Mouse (Mus musculus): ENCODE measurements at regions not wholly inside any gene's neighbourhood (a gene's known extent, or its start where the extent isn't known, plus 50 kb on each side); places are given as distances from the start of the nearest gene placed in this dataset.

DNA sequence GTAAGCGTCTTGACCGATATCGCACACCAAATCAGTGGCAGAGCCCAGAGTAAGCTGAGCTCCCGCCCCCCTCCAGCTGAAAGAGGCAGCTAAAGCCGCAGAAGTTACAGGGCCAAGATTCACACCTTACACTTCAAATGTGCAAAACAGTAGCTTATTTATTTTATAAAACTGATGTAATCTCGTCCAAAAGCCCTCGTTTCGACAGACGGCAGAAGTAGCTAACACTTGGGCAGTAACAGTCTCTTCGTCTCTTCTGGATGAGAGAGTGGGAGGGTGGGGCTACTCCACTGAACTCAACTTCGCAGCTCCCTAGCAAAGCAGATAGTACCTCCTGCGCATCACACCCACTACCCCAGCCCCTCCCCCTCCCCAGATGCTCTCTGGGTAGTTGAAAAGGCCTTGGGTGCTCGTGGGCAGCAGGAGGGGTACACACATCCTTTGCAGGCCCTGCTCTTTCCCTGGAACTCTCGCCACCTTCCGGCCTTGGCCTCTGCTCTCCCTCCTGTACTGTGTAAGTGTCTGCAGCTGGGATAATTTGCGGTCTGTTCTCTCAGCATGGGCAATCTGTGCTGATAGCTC, 201.5 kb downstream of the Msrb3 start:
- H3K4me3 ChIP-seq (replicated peaks in 1 of 3; ENCODE audit: low read depth in 2 of 3, low read length in 2 of 3, poor library complexity in 1 of 3) = no peak overlapping the region
- no peak overlapping the region for H3K4me2 ChIP-seq (ENCODE audit: insufficient read depth, low read depth, poor library complexity, severe bottlenecking)
- peaks cover 70% of the 10 kb centered on the region for H3K9me3 ChIP-seq (replicated peaks; ENCODE audit: low read length)
- no peak for DNase-seq (ENCODE audit: extremely low read depth)
- H3K36me3 ChIP-seq (replicated peaks in 1 of 2; ENCODE audit: control insufficient read depth in 1 of 2, insufficient read depth in 1 of 2, low read length in 1 of 2) = no peaks in the 10 kb centered on the region
- no peak overlapping the region for H3K27ac ChIP-seq (ENCODE audit: insufficient read depth, low read depth)
- H3K9ac ChIP-seq (ENCODE audit: insufficient read depth, low read depth) = no peak overlapping the region
- dilution Hi-C loops (cut with MboI; ENCODE audit: extremely low pct_ligation_motif_present, extremely low pct_unique_long_range_greater_than_20kb, low sequenced_read_pairs) (no loop called here), in situ Hi-C loops (cut with MboI; ENCODE audit: low pct_ligation_motif_present, low pct_unique_long_range_greater_than_20kb, low sequenced_read_pairs) (no loop called here)
- TF ChIP-seq ZC3H11A (IDR thresholded peaks at IDR 0.05; ENCODE audit: low read depth, low read length) = no peak
- TF ChIP-seq E2F4 (IDR thresholded peaks at IDR 0.05; ENCODE audit: insufficient replicate concordance, low read depth, low read length) = no peak
- TF ChIP-seq ELF1 (IDR thresholded peaks at IDR 0.05; ENCODE audit: low read depth, low read length) = no peak
- no peak for TF ChIP-seq SIN3A (IDR thresholded peaks at IDR 0.05; ENCODE audit: low read length)
- no peak for TF ChIP-seq USF2 (conservative IDR thresholded peaks at IDR 0.05; ENCODE audit: low read depth, low read length)
- TF ChIP-seq MYC (IDR thresholded peaks at IDR 0.05; ENCODE audit: low read depth, low read length) = no peak
- TF ChIP-seq TBP (conservative IDR thresholded peaks at IDR 0.05; ENCODE audit: low read depth, low read length) = no peak
- no peak for TF ChIP-seq BHLHE40 (IDR thresholded peaks at IDR 0.05; ENCODE audit: low read depth, low read length)
- TF ChIP-seq ZKSCAN1 (IDR thresholded peaks at IDR 0.05; ENCODE audit: borderline replicate concordance, low read depth, low read length) = no peak
- TF ChIP-seq IRF4 (IDR thresholded peaks at IDR 0.05; ENCODE audit: low read depth, low read length) = no peak
- TF ChIP-seq RCOR1 (conservative IDR thresholded peaks at IDR 0.05; ENCODE audit: low read depth, low read length) = no peak
- H3K4me1 ChIP-seq (ENCODE audit: control insufficient read depth in 1 of 2, insufficient read depth in 2 of 2) = no peaks in the 10 kb centered on the region
- H3K79me2 ChIP-seq (replicated peaks; ENCODE audit: control insufficient read depth, extremely low read depth, insufficient read depth, poor library complexity, severe bottlenecking) = no peaks in the 10 kb centered on the region
- H3K27me3 ChIP-seq (replicated peaks) = no peaks in the 10 kb centered on the region

DNA sequence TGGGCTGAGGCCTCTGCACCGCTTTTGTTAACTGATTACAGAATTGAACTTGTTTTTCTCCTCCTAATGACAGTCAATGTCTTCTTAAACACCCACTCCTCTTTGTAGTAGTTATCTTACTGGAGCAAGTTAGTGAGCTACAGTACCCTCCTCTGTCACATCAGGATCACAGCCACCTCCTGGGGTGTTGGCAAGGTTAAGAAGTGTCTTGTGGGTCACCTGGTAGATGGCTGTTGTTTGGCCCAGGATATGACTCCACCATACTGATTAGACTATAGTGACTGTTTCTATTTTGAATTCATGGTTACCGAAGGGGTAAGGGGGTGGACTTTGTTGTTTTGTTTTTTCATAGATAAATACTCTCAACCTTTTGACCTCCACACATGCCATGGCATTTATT, 202.4 kb downstream of the Msrb3 start:
- dilution Hi-C loops (cut with MboI; ENCODE audit: extremely low pct_ligation_motif_present, extremely low pct_unique_long_range_greater_than_20kb, low sequenced_read_pairs) (no loop called here), in situ Hi-C loops (cut with MboI; ENCODE audit: low pct_ligation_motif_present, low pct_unique_long_range_greater_than_20kb, low sequenced_read_pairs) (no loop called here)
- no peak overlapping the region for H3K4me2 ChIP-seq (ENCODE audit: insufficient read depth, low read depth, poor library complexity, severe bottlenecking)
- no peak overlapping the region for H3K9ac ChIP-seq (ENCODE audit: insufficient read depth, low read depth)
- peaks cover 72% of the 10 kb centered on the region for H3K9me3 ChIP-seq (replicated peaks; ENCODE audit: low read length)
- no peaks in the 10 kb centered on the region for H3K4me1 ChIP-seq (ENCODE audit: control insufficient read depth in 1 of 2, insufficient read depth in 2 of 2)
- no peak overlapping the region for H3K27ac ChIP-seq (ENCODE audit: insufficient read depth, low read depth)
- no peak overlapping the region for H3K4me3 ChIP-seq (replicated peaks in 1 of 3; ENCODE audit: low read depth in 2 of 3, low read length in 2 of 3, poor library complexity in 1 of 3)
- H3K36me3 ChIP-seq (replicated peaks in 1 of 2; ENCODE audit: control insufficient read depth in 1 of 2, insufficient read depth in 1 of 2, low read length in 1 of 2) = no peaks in the 10 kb centered on the region
- DNase-seq (ENCODE audit: extremely low read depth) = no peak
- no peaks in the 10 kb centered on the region for H3K27me3 ChIP-seq (replicated peaks)
- no peak for TF ChIP-seq IRF4 (IDR thresholded peaks at IDR 0.05; ENCODE audit: low read depth, low read length)
- no peak for TF ChIP-seq MXI1 (IDR thresholded peaks at IDR 0.05; ENCODE audit: low read depth, low read length)
- no peak for TF ChIP-seq MYC (IDR thresholded peaks at IDR 0.05; ENCODE audit: low read depth, low read length)
- no peak for TF ChIP-seq E2F4 (IDR thresholded peaks at IDR 0.05; ENCODE audit: insufficient replicate concordance, low read depth, low read length)
- TF ChIP-seq TBP (conservative IDR thresholded peaks at IDR 0.05; ENCODE audit: low read depth, low read length) = no peak
- no peak for TF ChIP-seq PAX5 (IDR thresholded peaks at IDR 0.05; ENCODE audit: low read length)
- no peak for TF ChIP-seq NELFE (IDR thresholded peaks at IDR 0.05; ENCODE audit: low read depth, low read length)
- TF ChIP-seq HCFC1 (IDR thresholded peaks at IDR 0.05; ENCODE audit: low read depth, low read length) = no peak
- no peak for TF ChIP-seq ZKSCAN1 (IDR thresholded peaks at IDR 0.05; ENCODE audit: borderline replicate concordance, low read depth, low read length)
- no peak for TF ChIP-seq ZNF384 (IDR thresholded peaks at IDR 0.05; ENCODE audit: low read depth, low read length)
- no peak for TF ChIP-seq SMC3 (IDR thresholded peaks at IDR 0.05; ENCODE audit: low read depth, low read length)
- TF ChIP-seq USF1 (IDR thresholded peaks at IDR 0.05; ENCODE audit: low read depth, low read length) = no peak
- no peak for TF ChIP-seq ELF1 (IDR thresholded peaks at IDR 0.05; ENCODE audit: low read depth, low read length)
- TF ChIP-seq JUN (IDR thresholded peaks at IDR 0.05; ENCODE audit: insufficient read depth, low read depth, low read length) = no peak
- no peak for TF ChIP-seq POLR2AphosphoS2 (IDR thresholded peaks at IDR 0.05; ENCODE audit: low read depth, low read length)
- no peak for TF ChIP-seq JUND (conservative IDR thresholded peaks at IDR 0.05; ENCODE audit: low read depth, low read length)
- no peak for TF ChIP-seq MAFK (IDR thresholded peaks at IDR 0.05; ENCODE audit: insufficient replicate concordance, low read length)
- TF ChIP-seq BHLHE40 (IDR thresholded peaks at IDR 0.05; ENCODE audit: low read depth, low read length) = no peak
- TF ChIP-seq ZC3H11A (IDR thresholded peaks at IDR 0.05; ENCODE audit: low read depth, low read length) = no peak
- no peaks in the 10 kb centered on the region for H3K79me2 ChIP-seq (replicated peaks; ENCODE audit: control insufficient read depth, extremely low read depth, insufficient read depth, poor library complexity, severe bottlenecking)

Measured in CH12.LX (cell line).